In the genomic region with DNA sequence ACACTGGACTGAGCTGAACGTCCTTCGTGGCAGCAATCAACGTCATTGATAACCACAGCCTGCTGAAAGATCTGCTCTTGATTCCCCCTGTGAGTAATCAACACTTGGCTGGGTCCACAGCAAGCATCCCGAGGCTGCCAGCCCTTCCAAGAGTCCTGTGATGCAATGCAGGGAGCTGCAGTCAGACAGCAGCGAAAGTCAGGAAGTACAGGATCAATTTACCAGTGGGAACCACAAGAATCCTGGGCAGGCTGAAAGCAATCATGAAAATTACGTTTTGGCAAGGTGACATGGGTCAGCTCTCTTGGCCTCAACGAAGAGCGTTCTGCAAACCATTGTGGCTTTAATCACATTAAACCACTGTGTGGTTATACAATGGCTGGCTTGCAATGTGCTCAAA, we compare ENCODE assay signal across 14 mouse cellular contexts.
A peak's percentile ranks its signal among the peaks of the same experiment; 100 is the strongest.
DNase-seq lines count a peak whose midpoint lies in the region; ATAC-seq and TF ChIP-seq lines count a peak whose summit lies in the region.
"Had no signal": no experiment of that assay in that cellular context is flagged by ENCODE, and none has a peak within 500 bp of the region (broad histone marks: within the 10 kb centered on the region; RNA-seq: fewer than 3 reads in every experiment).

No protein-coding gene starts in this region.

- H3K9me3 ChIP-seq in embryonic facial prominence, embryonic 13.5 days: no peaks in the 10 kb centered on the region
- H3K9me3 ChIP-seq in heart, embryonic 13.5 days: no peaks in the 10 kb centered on the region
- no peaks in the 10 kb centered on the region for H3K9me3 ChIP-seq in liver, embryonic 12.5 days (replicated peaks)
- H3K9me3 ChIP-seq: forebrain, embryonic 10.5 days; G1E; midbrain, embryonic 15.5 days had no signal

- no peak overlapping the region for H3K9ac ChIP-seq in embryonic facial prominence, embryonic 13.5 days
- no peak overlapping the region for H3K9ac ChIP-seq in heart, embryonic 13.5 days
- H3K9ac ChIP-seq in liver, embryonic 12.5 days: no peak overlapping the region
- H3K9ac ChIP-seq: midbrain, embryonic 15.5 days had no signal

- H3K36me3 ChIP-seq in embryonic facial prominence, embryonic 13.5 days: no peaks in the 10 kb centered on the region
- no peaks in the 10 kb centered on the region for H3K36me3 ChIP-seq in heart, embryonic 13.5 days
- no peaks in the 10 kb centered on the region for H3K36me3 ChIP-seq in myocyte (ENCODE audit: control insufficient read depth, insufficient read depth)
- no peaks in the 10 kb centered on the region for H3K36me3 ChIP-seq in liver, embryonic 12.5 days
- H3K36me3 ChIP-seq: forebrain, embryonic 10.5 days; G1E; midbrain, embryonic 15.5 days had no signal

- peaks cover 9% of the 10 kb centered on the region for H3K4me1 ChIP-seq in embryonic facial prominence, embryonic 13.5 days
- H3K4me1 ChIP-seq in heart, embryonic 13.5 days: peaks cover 20% of the 10 kb centered on the region
- no peaks in the 10 kb centered on the region for H3K4me1 ChIP-seq in liver, embryonic 12.5 days
- H3K4me1 ChIP-seq: forebrain, embryonic 10.5 days; midbrain, embryonic 15.5 days had no signal

- H3K4me3 ChIP-seq in embryonic facial prominence, embryonic 13.5 days: no peak overlapping the region
- H3K4me3 ChIP-seq in heart, embryonic 13.5 days: no peak overlapping the region
- H3K4me3 ChIP-seq in myocyte: no peak overlapping the region
- no peak overlapping the region for H3K4me3 ChIP-seq in liver, embryonic 12.5 days
- H3K4me3 ChIP-seq: forebrain, embryonic 10.5 days; midbrain, embryonic 15.5 days had no signal

- 20% methylated on average over 8 of the region's 8 CpGs for WGBS in embryonic facial prominence, embryonic 13.5 days
- 28% methylated on average over 8 of the region's 8 CpGs for WGBS in heart, embryonic 13.5 days
- 50% methylated on average over 8 of the region's 8 CpGs for WGBS in liver, embryonic 12.5 days (ENCODE audit: insufficient replicate concordance)

- H3K27ac ChIP-seq in embryonic facial prominence, embryonic 13.5 days: peak overlapping the region; percentile 62; the same call in 1 of the 2 replicates
- peak overlapping the region; percentile 49; the same call in 1 of the 2 replicates for H3K27ac ChIP-seq in heart, embryonic 13.5 days (replicated peaks)
- H3K27ac ChIP-seq in liver, embryonic 12.5 days: no peak overlapping the region
- H3K27ac ChIP-seq: forebrain, embryonic 10.5 days; midbrain, embryonic 15.5 days had no signal

- TF ChIP-seq POLR2A in myocyte (IDR thresholded peaks at IDR 0.05; ENCODE audit: insufficient read length, low read depth): no peak

- H3K27me3 ChIP-seq in embryonic facial prominence, embryonic 13.5 days: no peaks in the 10 kb centered on the region
- H3K27me3 ChIP-seq in heart, embryonic 13.5 days (replicated peaks): no peaks in the 10 kb centered on the region
- no peaks in the 10 kb centered on the region for H3K27me3 ChIP-seq in myocyte (ENCODE audit: control insufficient read depth, insufficient read depth, insufficient read length)
- H3K27me3 ChIP-seq in liver, embryonic 12.5 days (replicated peaks): no peaks in the 10 kb centered on the region
- H3K27me3 ChIP-seq: midbrain, embryonic 15.5 days had no signal

- peak; percentile 88 for ATAC-seq in embryonic facial prominence, embryonic 13.5 days (ENCODE audit: insufficient number of reproducible peaks, insufficient read depth, low FRiP score, low TSS enrichment, low read depth)
- no peak for ATAC-seq in heart, embryonic 13.5 days (ENCODE audit: extremely low read depth, insufficient number of reproducible peaks, low FRiP score, low TSS enrichment)
- no peak for ATAC-seq in monocyte, adult 5-6 weeks (replicated peaks; ENCODE audit: insufficient number of reproducible peaks, low FRiP score, low TSS enrichment, poor library complexity, severe bottlenecking)
- no peak for ATAC-seq in liver, embryonic 12.5 days
- ATAC-seq: intestine, embryonic 16.5 days; midbrain, embryonic 15.5 days had no signal

- H3K79me2 ChIP-seq in myocyte (ENCODE audit: control insufficient read depth, insufficient read depth): no peaks in the 10 kb centered on the region

- H3ac ChIP-seq in myocyte (ENCODE audit: control insufficient read depth, insufficient read length): no peak overlapping the region

- H3K4me2 ChIP-seq in embryonic facial prominence, embryonic 13.5 days: no peak overlapping the region; the same call in 1 of the 2 replicates
- H3K4me2 ChIP-seq in heart, embryonic 13.5 days: no peak overlapping the region
- H3K4me2 ChIP-seq in myocyte (ENCODE audit: low read depth): peak overlapping the region; percentile 31
- no peak overlapping the region for H3K4me2 ChIP-seq in liver, embryonic 12.5 days
- H3K4me2 ChIP-seq: midbrain, embryonic 15.5 days had no signal

- peak; percentile 12 for DNase-seq in ovary, postnatal 36 days (ENCODE audit: low spot score)
- DNase-seq in ovary, postnatal 14 days (ENCODE audit: low spot score): no peak
- no peak for DNase-seq in left cerebral cortex, adult 11 months (ENCODE audit: low spot score)
- DNase-seq: liver; thymus, adult 2 months had no signal

TF ChIP-seq in myocyte, 11 proteins besides CTCF, POLR2A, EP300 and RAD21:
- TF ChIP-seq MYOD1 (IDR thresholded peaks at IDR 0.05; ENCODE audit: control insufficient read depth in 1 of 3, insufficient read length in 2 of 3, low read depth in 2 of 3) (peak in 2 of 3 experiments; percentile 2 to 68), TCF12 (IDR thresholded peaks at IDR 0.05; ENCODE audit: insufficient read depth, poor library complexity, severe bottlenecking) (peak; percentile 94), USF1 (IDR thresholded peaks at IDR 0.05; ENCODE audit: low read depth) (no peak), REST (IDR thresholded peaks at IDR 0.05; ENCODE audit: insufficient read depth, insufficient read length) (no peak), TCF3 (IDR thresholded peaks at IDR 0.05; ENCODE audit: insufficient read length, low read depth) (no peak), E2F4 (IDR thresholded peaks at IDR 0.05; ENCODE audit: insufficient read depth) (no peak), POLR2AphosphoS2 (IDR thresholded peaks at IDR 0.05; ENCODE audit: insufficient read length, low read depth) (no peak), SRF (IDR thresholded peaks at IDR 0.05; ENCODE audit: control insufficient read depth, insufficient read length, low read depth) (no peak), MAX (IDR thresholded peaks at IDR 0.05; ENCODE audit: low read depth) (peak; percentile 71), CEBPB (IDR thresholded peaks at IDR 0.05; ENCODE audit: insufficient read depth, poor library complexity, severe bottlenecking) (peak; percentile 100), MYOG (IDR thresholded peaks at IDR 0.05; ENCODE audit: control insufficient read depth in 1 of 3, insufficient read depth in 1 of 3, insufficient read length in 2 of 3, low read depth in 2 of 3) (peak in 1 of 3 experiments; percentile 76)
